Mouse (Mus musculus): Measurements from ENCODE around the gene Rgs6. TPM values are rescaled to one million over a fixed set of nuclear protein-coding genes. Genes with fewer than 3 reads are reported as not detected.

Gene Rgs6
- polyA plus RNA-seq, 1 experiment from 2014 or later = 12.5 TPM

DNA sequence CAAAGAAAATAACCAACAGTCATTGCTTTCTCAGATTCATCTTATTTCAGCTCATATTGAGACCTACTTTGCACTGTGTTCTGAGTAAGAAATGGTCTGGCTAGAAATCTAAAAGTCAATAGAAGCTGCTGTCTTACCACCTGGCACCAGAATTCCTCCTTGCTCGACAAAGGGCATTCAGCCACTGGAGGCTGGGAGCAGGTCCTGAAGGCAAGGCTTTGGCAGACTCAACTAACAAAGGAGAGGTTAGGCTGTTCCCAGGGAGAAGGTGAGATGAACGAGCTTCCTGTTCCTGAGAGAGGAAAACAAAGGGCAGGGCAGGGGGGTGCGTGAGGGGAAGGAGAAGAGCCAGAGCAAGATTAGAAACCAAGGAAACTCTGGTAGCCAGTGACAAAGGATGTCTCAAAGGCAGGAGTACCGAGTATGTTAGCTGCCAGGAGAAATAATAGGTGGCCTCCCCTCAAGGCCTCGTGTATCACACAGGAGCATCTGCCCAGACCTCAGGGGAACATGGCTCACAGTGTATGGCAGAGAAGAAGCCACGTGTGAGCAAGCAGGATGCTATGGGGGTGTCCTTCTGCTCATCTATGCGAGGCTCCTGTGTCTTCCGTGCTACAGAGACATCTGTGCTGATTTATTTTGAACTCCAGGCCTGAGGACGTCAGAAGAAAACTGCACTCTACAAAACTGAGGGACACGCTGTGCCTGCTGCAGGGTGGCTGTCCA lies 510.7 kb downstream of the Rgs6 start:
- ATAC-seq (ENCODE audit: low FRiP score, low TSS enrichment) (no peak), DNase-seq (no peak)
- 41% methylated on average over 10 of the region's 10 CpGs for WGBS
- Histone ChIP-seq H3K4me1 (ENCODE audit: control insufficient read depth, insufficient read depth, low read length) (peaks cover 6% of the 10 kb centered on the region; the same call in 1 of the 2 replicates), H3K4me2 (ENCODE audit: low read length) (no peak overlapping the region), H3K9ac (replicated peaks; ENCODE audit: low read length) (no peak overlapping the region), H3K4me3 (replicated peaks; ENCODE audit: low read depth, low read length) (no peak overlapping the region), H3K27me3 (ENCODE audit: control insufficient read depth, insufficient read depth, low read length) (no peaks in the 10 kb centered on the region), H3K36me3 (ENCODE audit: control insufficient read depth, insufficient read depth, low read length) (no peaks in the 10 kb centered on the region), H3K9me3 (ENCODE audit: control insufficient read depth, low read length) (no peaks in the 10 kb centered on the region), H3K27ac (replicated peaks; ENCODE audit: low read depth, low read length) (peak overlapping the region; percentile 41; the same call in 1 of the 2 replicates)

DNA sequence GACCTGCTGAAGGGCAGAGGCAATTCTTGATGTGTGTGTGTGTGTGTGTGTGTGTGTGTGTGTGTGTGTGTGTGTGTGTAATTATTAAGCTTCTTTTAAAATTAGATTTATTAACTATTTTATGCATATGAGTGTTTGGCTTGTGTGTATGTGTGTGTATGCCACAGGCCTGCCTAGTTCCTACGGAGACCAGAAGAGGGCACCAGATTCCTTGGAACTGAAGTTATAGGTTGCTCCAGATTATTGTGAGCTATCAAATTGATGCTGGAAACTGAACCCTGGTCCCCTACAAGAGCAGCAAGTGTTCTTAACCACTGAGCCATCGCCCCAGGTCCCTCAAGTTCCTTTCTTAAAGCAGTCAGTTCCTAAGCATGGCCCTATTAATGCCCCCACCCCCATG lies 511.8 kb downstream of the Rgs6 start:
- ATAC-seq (ENCODE audit: low FRiP score, low TSS enrichment) (no peak), DNase-seq (no peak)
- no peaks in the 10 kb centered on the region for H3K9me3 ChIP-seq (ENCODE audit: control insufficient read depth, low read length)
- no peak overlapping the region for H3K9ac ChIP-seq (replicated peaks; ENCODE audit: low read length)
- peaks cover 6% of the 10 kb centered on the region; the same call in 1 of the 2 replicates for H3K4me1 ChIP-seq (ENCODE audit: control insufficient read depth, insufficient read depth, low read length)
- H3K4me2 ChIP-seq (ENCODE audit: low read length) = no peak overlapping the region
- no peaks in the 10 kb centered on the region for H3K36me3 ChIP-seq (ENCODE audit: control insufficient read depth, insufficient read depth, low read length)
- no peak overlapping the region for H3K27ac ChIP-seq (replicated peaks; ENCODE audit: low read depth, low read length)
- H3K27me3 ChIP-seq (ENCODE audit: control insufficient read depth, insufficient read depth, low read length) = no peaks in the 10 kb centered on the region
- 86% methylated on average over 2 of the region's 2 CpGs for WGBS
- no peak overlapping the region for H3K4me3 ChIP-seq (replicated peaks; ENCODE audit: low read depth, low read length)

DNA sequence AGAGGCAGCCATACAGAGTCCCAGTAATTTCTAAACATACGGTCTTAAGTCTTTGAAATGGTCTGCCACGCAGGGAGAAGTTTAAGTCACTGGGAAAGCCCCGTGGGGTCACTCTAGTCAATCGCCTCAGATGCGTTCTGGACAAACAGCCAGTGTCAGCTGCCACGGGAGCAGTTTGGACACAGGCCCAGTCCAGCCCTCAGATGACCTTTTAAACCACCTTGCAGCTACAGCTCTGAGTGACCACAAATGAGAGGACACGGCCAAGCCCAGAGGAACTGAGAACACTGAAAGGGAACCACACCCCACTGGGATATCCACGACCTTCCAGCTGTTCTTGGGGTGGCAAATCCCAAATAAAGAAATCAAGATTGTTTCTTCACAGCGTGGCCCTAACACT lies 512.3 kb downstream of the Rgs6 start:
- H3K9ac ChIP-seq (replicated peaks; ENCODE audit: low read length) = no peak overlapping the region
- H3K27ac ChIP-seq (replicated peaks; ENCODE audit: low read depth, low read length) = no peak overlapping the region
- no peak overlapping the region for H3K4me2 ChIP-seq (ENCODE audit: low read length)
- DNase-seq = no peak
- no peaks in the 10 kb centered on the region for H3K36me3 ChIP-seq (ENCODE audit: control insufficient read depth, insufficient read depth, low read length)
- ATAC-seq (ENCODE audit: low FRiP score, low TSS enrichment) = no peak
- no peak overlapping the region for H3K4me3 ChIP-seq (replicated peaks; ENCODE audit: low read depth, low read length)
- no peaks in the 10 kb centered on the region for H3K9me3 ChIP-seq (ENCODE audit: control insufficient read depth, low read length)
- no peaks in the 10 kb centered on the region for H3K27me3 ChIP-seq (ENCODE audit: control insufficient read depth, insufficient read depth, low read length)
- peaks cover 6% of the 10 kb centered on the region; the same call in 1 of the 2 replicates for H3K4me1 ChIP-seq (ENCODE audit: control insufficient read depth, insufficient read depth, low read length)
- 49% methylated on average over 9 of the region's 9 CpGs for WGBS

DNA sequence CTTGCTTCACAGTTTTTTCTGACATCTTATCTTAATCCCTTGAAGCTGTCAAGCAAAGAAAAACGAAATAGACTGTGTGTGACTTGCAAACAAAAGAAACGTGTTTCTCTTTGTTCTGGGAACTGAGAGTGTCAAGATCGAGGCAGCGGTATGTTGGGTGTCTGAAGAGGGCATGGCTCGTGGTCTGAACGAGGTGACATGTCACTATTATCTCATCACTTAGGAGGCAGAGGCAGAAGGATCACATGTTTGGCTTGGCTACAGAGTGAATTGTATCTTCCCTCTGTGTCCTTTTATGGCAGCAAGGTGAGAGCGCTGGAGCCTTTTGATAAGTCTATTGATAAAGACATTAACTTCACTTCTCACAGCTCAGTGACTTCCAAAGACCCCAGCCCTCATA lies 512.8 kb downstream of the Rgs6 start:
- Histone ChIP-seq H3K9me3 (ENCODE audit: control insufficient read depth, low read length) (no peaks in the 10 kb centered on the region), H3K9ac (replicated peaks; ENCODE audit: low read length) (no peak overlapping the region), H3K4me3 (replicated peaks; ENCODE audit: low read depth, low read length) (no peak overlapping the region), H3K4me1 (ENCODE audit: control insufficient read depth, insufficient read depth, low read length) (peaks cover 6% of the 10 kb centered on the region; the same call in 1 of the 2 replicates), H3K27ac (replicated peaks; ENCODE audit: low read depth, low read length) (no peak overlapping the region), H3K36me3 (ENCODE audit: control insufficient read depth, insufficient read depth, low read length) (no peaks in the 10 kb centered on the region), H3K27me3 (ENCODE audit: control insufficient read depth, insufficient read depth, low read length) (no peaks in the 10 kb centered on the region), H3K4me2 (ENCODE audit: low read length) (no peak overlapping the region)
- DNase-seq (no peak), ATAC-seq (ENCODE audit: low FRiP score, low TSS enrichment) (no peak)
- WGBS = 14% methylated on average over 7 of the region's 7 CpGs

DNA sequence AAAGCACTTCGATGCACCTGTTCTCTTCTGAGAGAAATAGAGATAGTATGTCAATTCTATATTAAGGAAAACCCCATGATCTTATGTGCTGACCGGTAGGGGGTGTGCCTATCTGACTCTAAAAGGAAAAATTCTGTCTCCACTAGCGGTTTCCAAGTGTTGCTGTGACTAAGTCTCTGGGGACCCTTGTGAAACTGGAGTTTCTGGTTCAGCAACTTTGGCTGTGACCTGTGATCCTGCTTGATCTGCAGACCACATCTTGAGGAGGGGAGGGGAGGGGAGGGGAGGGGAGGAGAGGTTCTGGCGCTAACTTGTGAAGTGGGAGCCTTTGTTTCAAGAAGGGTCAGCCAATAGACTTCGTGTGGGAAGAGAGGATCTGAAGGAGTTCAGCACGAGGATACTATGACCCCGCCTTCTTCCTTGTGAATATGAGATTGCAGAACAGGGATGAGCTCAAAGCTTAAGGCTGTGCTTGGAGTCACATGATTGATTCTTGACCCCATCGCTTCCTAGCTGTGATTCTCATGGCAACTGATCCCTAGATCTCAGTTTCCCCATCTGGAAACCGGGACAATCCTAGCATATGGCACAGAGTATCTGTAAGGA lies 517.5 kb downstream of the Rgs6 start:
- ATAC-seq (ENCODE audit: low FRiP score, low TSS enrichment) (no peak), DNase-seq (no peak)
- Histone ChIP-seq H3K27ac (replicated peaks; ENCODE audit: low read depth, low read length) (no peak overlapping the region), H3K9ac (replicated peaks; ENCODE audit: low read length) (no peak overlapping the region), H3K4me1 (ENCODE audit: control insufficient read depth, insufficient read depth, low read length) (0 out of 2 replicates have a peak, but pooled peaks cover 5% of the 10 kb centered on the region), H3K36me3 (ENCODE audit: control insufficient read depth, insufficient read depth, low read length) (no peaks in the 10 kb centered on the region), H3K9me3 (ENCODE audit: control insufficient read depth, low read length) (no peaks in the 10 kb centered on the region), H3K4me2 (ENCODE audit: low read length) (no peak overlapping the region), H3K4me3 (replicated peaks; ENCODE audit: low read depth, low read length) (no peak overlapping the region), H3K27me3 (ENCODE audit: control insufficient read depth, insufficient read depth, low read length) (no peaks in the 10 kb centered on the region)
- 66% methylated on average over 9 of the region's 9 CpGs for WGBS

DNA sequence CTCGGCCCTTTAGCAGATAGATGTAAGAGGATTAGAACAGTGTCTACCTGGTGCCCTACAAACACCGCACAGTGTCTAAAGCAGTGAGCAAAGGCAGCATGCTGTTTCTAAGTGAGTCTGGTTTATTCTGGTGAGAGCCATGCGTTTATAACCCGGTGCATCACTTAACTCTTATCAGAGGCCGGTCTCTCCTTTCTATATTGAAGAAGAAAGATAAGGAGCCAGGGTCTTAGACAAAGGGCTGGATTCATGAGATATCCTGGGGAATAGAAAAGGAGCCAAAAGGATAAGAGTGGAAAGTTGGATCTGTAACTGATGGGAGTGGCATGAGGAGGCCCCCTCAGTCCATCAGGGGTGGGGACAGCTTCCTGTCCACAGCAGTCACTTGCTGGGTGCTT lies 518.0 kb downstream of the Rgs6 start:
- DNase-seq (no peak), ATAC-seq (ENCODE audit: low FRiP score, low TSS enrichment) (no peak)

DNA sequence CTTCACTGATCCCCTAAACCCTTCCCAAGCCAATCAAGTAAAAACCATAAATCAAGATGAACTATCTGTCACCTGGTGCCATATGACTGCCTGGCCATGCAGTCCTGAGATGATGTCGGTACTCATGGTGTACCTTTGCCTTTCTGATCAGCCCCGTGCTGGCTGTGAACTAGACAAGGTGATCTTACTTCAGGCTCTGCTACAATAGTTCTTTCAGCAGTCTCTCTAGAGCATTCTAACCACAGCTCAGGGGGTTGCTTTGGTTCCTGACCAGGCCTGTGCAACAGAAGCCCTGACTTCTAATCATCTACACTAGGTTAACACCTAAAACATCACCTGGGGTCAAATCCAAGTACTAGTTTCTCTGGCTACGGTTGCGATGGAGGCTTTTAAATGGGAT lies 521.4 kb downstream of the Rgs6 start:
- no peak overlapping the region for H3K4me2 ChIP-seq (ENCODE audit: low read length)
- peaks cover 24% of the 10 kb centered on the region for H3K4me1 ChIP-seq (ENCODE audit: control insufficient read depth, insufficient read depth, low read length)
- 86% methylated on average over 4 of the region's 4 CpGs for WGBS
- DNase-seq (no peak), ATAC-seq (ENCODE audit: low FRiP score, low TSS enrichment) (no peak)
- no peak overlapping the region for H3K9ac ChIP-seq (replicated peaks; ENCODE audit: low read length)
- H3K27me3 ChIP-seq (ENCODE audit: control insufficient read depth, insufficient read depth, low read length) = no peaks in the 10 kb centered on the region
- no peaks in the 10 kb centered on the region for H3K36me3 ChIP-seq (ENCODE audit: control insufficient read depth, insufficient read depth, low read length)
- no peaks in the 10 kb centered on the region for H3K9me3 ChIP-seq (ENCODE audit: control insufficient read depth, low read length)
- no peak overlapping the region for H3K4me3 ChIP-seq (replicated peaks; ENCODE audit: low read depth, low read length)
- H3K27ac ChIP-seq (replicated peaks; ENCODE audit: low read depth, low read length) = no peak overlapping the region; the same call in 1 of the 2 replicates

More for the DNA sequence above, 518.0 kb downstream of the Rgs6 start:
- H3K4me1 ChIP-seq (ENCODE audit: control insufficient read depth, insufficient read depth, low read length) = 0 out of 2 replicates have a peak, but pooled peaks cover 5% of the 10 kb centered on the region
- H3K27me3 ChIP-seq (ENCODE audit: control insufficient read depth, insufficient read depth, low read length) = no peaks in the 10 kb centered on the region
- WGBS = 76% methylated on average over 5 of the region's 5 CpGs
- H3K9ac ChIP-seq (replicated peaks; ENCODE audit: low read length) = no peak overlapping the region
- no peaks in the 10 kb centered on the region for H3K9me3 ChIP-seq (ENCODE audit: control insufficient read depth, low read length)
- no peaks in the 10 kb centered on the region for H3K36me3 ChIP-seq (ENCODE audit: control insufficient read depth, insufficient read depth, low read length)
- H3K4me2 ChIP-seq (ENCODE audit: low read length) = no peak overlapping the region
- H3K4me3 ChIP-seq (replicated peaks; ENCODE audit: low read depth, low read length) = no peak overlapping the region
- no peak overlapping the region for H3K27ac ChIP-seq (replicated peaks; ENCODE audit: low read depth, low read length)

DNA sequence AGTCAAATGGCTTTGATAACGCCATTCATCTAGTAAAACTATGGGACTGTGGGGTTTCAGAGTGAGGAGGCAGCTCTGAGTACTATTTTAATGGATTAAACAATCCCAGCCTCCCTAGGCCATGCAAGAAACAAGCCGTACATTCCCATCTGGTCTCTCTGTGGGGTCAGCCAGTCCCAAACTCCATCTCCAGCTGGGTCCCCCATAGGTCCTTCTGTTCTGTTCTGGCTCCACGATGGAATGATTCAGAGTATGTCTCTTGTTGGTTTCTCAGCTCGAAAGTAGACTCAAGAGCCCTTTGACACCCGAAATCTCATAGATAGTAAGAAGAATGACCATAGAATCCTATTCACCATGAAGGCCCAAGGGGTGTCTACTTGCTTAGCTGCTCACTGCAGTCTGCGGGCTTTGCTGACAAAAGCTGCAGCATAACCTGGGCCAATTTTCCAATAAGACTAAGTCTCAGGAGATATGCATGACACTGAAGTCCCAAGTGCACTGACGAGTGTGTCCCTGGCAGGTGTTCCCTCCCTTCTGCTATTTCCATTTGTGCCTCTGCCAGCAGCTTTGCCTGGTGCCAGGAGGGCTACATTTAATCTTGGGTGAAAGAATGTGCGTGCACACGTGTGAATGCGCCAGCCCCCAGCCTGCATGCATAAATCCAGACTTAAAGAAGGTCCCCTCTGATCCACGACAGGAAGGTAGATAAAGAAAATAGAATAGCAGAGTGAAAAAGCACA lies 522.0 kb downstream of the Rgs6 start:
- H3K4me1 ChIP-seq (ENCODE audit: control insufficient read depth, insufficient read depth, low read length) = peaks cover 24% of the 10 kb centered on the region
- no peak overlapping the region for H3K4me3 ChIP-seq (replicated peaks; ENCODE audit: low read depth, low read length)
- DNase-seq (peak; percentile 41), ATAC-seq (ENCODE audit: low FRiP score, low TSS enrichment) (no peak)
- H3K9me3 ChIP-seq (ENCODE audit: control insufficient read depth, low read length) = no peaks in the 10 kb centered on the region
- no peak overlapping the region; the same call in 1 of the 2 replicates for H3K27ac ChIP-seq (replicated peaks; ENCODE audit: low read depth, low read length)
- no peak overlapping the region for H3K9ac ChIP-seq (replicated peaks; ENCODE audit: low read length)
- no peaks in the 10 kb centered on the region for H3K27me3 ChIP-seq (ENCODE audit: control insufficient read depth, insufficient read depth, low read length)
- WGBS = 56% methylated on average over 11 of the region's 11 CpGs
- H3K36me3 ChIP-seq (ENCODE audit: control insufficient read depth, insufficient read depth, low read length) = no peaks in the 10 kb centered on the region
- H3K4me2 ChIP-seq (ENCODE audit: low read length) = no peak overlapping the region

Data from midbrain, embryonic 14.5 days (tissue).